Mouse (Mus musculus) testis, adult 2 months (tissue): Measurements from ENCODE around the gene Cyp4b1.

Experiments used
- CTCF ChIP-seq: fragments of 200-500 bp; IDR thresholded peaks from 2 replicates; pipeline ENCODE4 v1.5.1; 2012; ENCODE audit warnings: low read depth, mild to moderate bottlenecking, inconsistent platforms, low read length, moderate library complexity; ENCODE audit not compliant: control insufficient read depth, insufficient read depth, insufficient replicate concordance
- POLR2A ChIP-seq: fragments of 200-500 bp; IDR thresholded peaks from 2 replicates; pipeline ENCODE4 v1.6.1; 2012; ENCODE audit warnings: low read depth, mild to moderate bottlenecking, inconsistent platforms, low read length, moderate library complexity; ENCODE audit not compliant: control insufficient read depth

- TF ChIP-seq CTCF (no peak), POLR2A (no peak)
These were observed 11.7 kb upstream of the Cyp4b1 start for GRCm38 (mm10) chr4:115659190-115659589.
